Mouse (Mus musculus) stomach, postnatal 0 days (tissue): ENCODE measurements at regions not wholly inside any gene's neighbourhood (a gene's known extent, or its start where the extent isn't known, plus 50 kb on each side); places are given as distances from the start of the nearest gene placed in this dataset.

ENCODE experiments used
- ATAC-seq: fragments of 200-750 bp; cut with Nextera tagmentation; 2 replicates; pipeline ENCODE4 v1.8.0; 2017; ENCODE audit not compliant: low FRiP score, low TSS enrichment
- DNase-seq: peaks from one replicate; pipeline ENCODE4 v3.0.0-alpha.2; 2016; ENCODE audit warnings: low spot score
- H3K27ac ChIP-seq: fragments of 300-500 bp; sonication (generic); replicated peaks from 2 replicates; pipeline ENCODE4 v1.5.1; 2014; ENCODE audit warnings: mild to moderate bottlenecking, control low read depth
- H3K27me3 ChIP-seq: fragments of 300-500 bp; sonication (generic); 2 replicates; pipeline ENCODE4 v1.6.1; 2014; ENCODE audit warnings: low read length; ENCODE audit not compliant: control insufficient read depth, insufficient read depth
- H3K36me3 ChIP-seq: fragments of 300-500 bp; sonication (generic); 2 replicates; pipeline ENCODE4 v1.6.1; 2014; ENCODE audit warnings: low read length, mixed read lengths; ENCODE audit not compliant: control insufficient read depth, insufficient read depth
- H3K4me1 ChIP-seq: fragments of 300-500 bp; sonication (generic); replicated peaks from 2 replicates; pipeline ENCODE4 v1.6.1; 2014; ENCODE audit warnings: antibody characterized with exemption; ENCODE audit not compliant: control insufficient read depth, insufficient read depth
- H3K4me2 ChIP-seq: fragments of 300-500 bp; sonication (generic); replicated peaks from 2 replicates; pipeline ENCODE4 v1.6.1; 2014; ENCODE audit warnings: low read depth, mild to moderate bottlenecking, control low read depth, moderate library complexity
- H3K4me3 ChIP-seq: fragments of 300-500 bp; sonication (generic); 2 replicates; pipeline ENCODE4 v1.5.1; 2014; ENCODE audit warnings: low read depth, low read length, control low read depth
- H3K9ac ChIP-seq: fragments of 300-500 bp; sonication (generic); 2 replicates; pipeline ENCODE4 v1.6.1; 2014; ENCODE audit warnings: mild to moderate bottlenecking, low read length, control low read depth, mixed read lengths
- H3K9me3 ChIP-seq: fragments of 300-500 bp; sonication (generic); 2 replicates; pipeline ENCODE4 v1.6.1; 2016; ENCODE audit warnings: low read length; ENCODE audit not compliant: control insufficient read depth
- CTCF ChIP-seq: IDR thresholded peaks from 2 replicates; pipeline ENCODE4 v1.5.1; 2016; ENCODE audit warnings: antibody characterized with exemption, low read depth, mild to moderate bottlenecking, moderate library complexity
- EP300 ChIP-seq: optimal IDR thresholded peaks from 2 replicates; pipeline ENCODE3; 2016; ENCODE audit warnings: antibody characterized with exemption
- WGBS: fragments of 180-500 bp; shearing (Covaris S2); extraction: QIAGEN DNeasy Blood & Tissue Kit; methylation state at CpG from one replicate; pipeline ENCODE4 v1.1.7; 2014; 5-methylcytosine and 5-hydroxymethylcytosine counted together

DNA sequence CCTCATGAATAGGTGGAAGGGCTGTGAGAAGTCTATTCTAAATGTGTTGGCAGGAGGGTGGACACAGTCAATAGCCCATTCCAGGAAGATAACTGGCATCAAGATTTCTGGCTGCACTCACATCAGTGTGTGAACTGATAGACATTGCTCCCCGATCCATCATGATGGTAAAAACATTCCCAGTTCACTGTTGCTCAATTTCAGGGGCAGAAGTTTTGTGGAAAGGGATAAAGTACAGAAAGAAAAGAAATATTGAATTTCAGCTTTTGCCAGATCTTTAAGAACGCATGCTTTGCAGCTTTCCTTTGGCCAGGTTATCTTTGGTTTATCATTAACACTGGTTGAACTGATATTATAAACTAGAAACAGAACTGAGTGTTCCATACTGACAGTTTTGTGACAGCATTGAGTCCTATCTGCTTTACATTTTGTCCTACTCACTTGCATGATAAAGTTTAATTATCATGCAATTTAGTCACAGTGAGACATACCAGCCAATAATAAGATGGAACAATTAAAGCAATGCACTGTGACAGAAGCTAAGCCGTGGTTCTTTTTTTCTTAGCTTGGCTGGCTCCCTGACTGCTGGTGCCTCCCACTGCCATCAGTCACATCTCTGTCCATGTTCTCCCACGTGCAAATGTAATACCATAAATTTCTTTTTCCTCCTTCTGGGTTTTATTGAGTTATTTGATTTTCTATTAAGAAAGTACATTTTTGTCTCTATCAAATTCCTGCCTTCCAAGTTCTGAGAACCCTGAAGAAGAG is 302.1 kb downstream of the Etaa1 start:
- H3K27me3 ChIP-seq = no peaks in the 10 kb centered on the region

DNA sequence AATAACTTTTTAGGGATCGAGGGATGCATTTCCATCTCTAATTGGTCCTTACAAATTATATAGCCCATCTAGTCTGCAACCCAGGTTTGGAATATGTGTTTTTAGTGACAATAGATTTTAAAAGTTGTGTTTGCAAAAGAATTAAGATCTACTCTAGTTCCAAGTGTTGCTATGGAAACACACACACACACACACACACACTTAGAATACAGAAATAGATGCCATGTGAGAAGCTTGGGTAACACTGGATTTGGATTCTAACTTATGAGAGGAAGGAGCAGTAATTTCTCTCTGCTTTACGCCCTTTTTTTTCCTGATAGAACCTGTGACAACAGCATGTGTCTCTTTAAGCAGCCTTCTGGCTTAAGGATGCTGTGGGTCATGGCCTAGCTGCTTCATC is 297.8 kb downstream of the Etaa1 start:
- Histone ChIP-seq H3K9me3 (no peaks in the 10 kb centered on the region), H3K27ac (no peak overlapping the region), H3K9ac (no peak overlapping the region), H3K4me1 (no peaks in the 10 kb centered on the region), H3K4me2 (no peak overlapping the region), H3K27me3 (no peaks in the 10 kb centered on the region), H3K36me3 (no peaks in the 10 kb centered on the region), H3K4me3 (no peak overlapping the region)
- WGBS = 86% methylated on average over 2 of the region's 2 CpGs
- TF ChIP-seq CTCF = no peak
- TF ChIP-seq EP300 = no peak
- no peak for ATAC-seq
- no peak for DNase-seq

More for the DNA sequence above, 302.1 kb downstream of the Etaa1 start:
- DNase-seq (no peak), ATAC-seq (no peak)
- WGBS = 56% methylated on average over 4 of the region's 4 CpGs
- H3K4me1 ChIP-seq = no peaks in the 10 kb centered on the region
- no peaks in the 10 kb centered on the region for H3K36me3 ChIP-seq
- no peaks in the 10 kb centered on the region for H3K9me3 ChIP-seq
- TF ChIP-seq CTCF = no peak
- TF ChIP-seq EP300 = no peak
- H3K9ac ChIP-seq = no peak overlapping the region
- no peak overlapping the region for H3K27ac ChIP-seq
- no peak overlapping the region for H3K4me3 ChIP-seq
- H3K4me2 ChIP-seq = no peak overlapping the region

DNA sequence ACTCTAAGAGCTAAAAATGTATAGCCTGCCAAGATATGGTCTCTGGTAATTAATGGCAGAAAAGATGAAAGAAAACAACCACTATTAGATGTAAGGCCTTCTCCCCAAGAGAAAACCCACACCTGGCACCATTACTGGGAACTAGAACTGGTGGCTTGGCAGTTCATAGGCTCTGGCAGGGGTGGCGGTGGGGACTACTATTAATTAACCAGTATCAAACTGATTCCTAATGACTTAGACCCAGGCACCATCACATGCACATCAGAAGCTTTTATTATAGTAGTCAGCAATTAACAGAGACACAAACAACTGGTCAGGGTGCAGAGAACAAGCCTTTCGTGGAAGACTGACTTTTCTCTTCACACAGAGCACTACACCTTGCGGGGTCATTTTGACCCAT is 296.0 kb downstream of the Etaa1 start:
- DNase-seq (no peak), ATAC-seq (no peak)
- TF ChIP-seq EP300 (no peak), CTCF (no peak)
- Histone ChIP-seq H3K4me2 (no peak overlapping the region), H3K27ac (no peak overlapping the region), H3K9ac (no peak overlapping the region), H3K4me3 (no peak overlapping the region), H3K36me3 (no peaks in the 10 kb centered on the region), H3K4me1 (no peaks in the 10 kb centered on the region), H3K9me3 (no peaks in the 10 kb centered on the region), H3K27me3 (no peaks in the 10 kb centered on the region)
- 94% methylated on average over 3 of the region's 3 CpGs for WGBS

DNA sequence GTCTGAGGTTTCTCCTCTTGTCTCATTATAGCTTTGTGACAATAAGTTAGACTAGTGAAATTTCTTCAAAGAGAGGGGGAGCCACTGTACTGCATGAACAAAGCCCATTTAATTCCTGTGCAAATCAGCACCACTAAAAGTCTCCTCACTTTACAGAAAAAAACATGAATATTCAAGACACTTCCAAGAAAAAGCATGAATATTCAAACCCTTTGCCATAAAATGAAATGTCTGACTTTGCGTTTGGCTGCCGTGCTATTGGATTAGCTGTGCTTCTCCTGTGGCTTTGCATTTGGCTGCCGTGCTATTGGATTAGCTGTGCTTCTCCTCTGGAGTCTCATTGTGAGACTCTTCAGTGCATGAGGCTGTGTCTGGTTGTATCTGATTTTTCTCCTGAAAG is 295.4 kb downstream of the Etaa1 start:
- H3K36me3 ChIP-seq = no peaks in the 10 kb centered on the region
- H3K4me3 ChIP-seq = no peak overlapping the region
- no peak overlapping the region for H3K27ac ChIP-seq
- no peak overlapping the region for H3K9ac ChIP-seq
- H3K27me3 ChIP-seq = no peaks in the 10 kb centered on the region
- TF ChIP-seq EP300 (no peak), CTCF (no peak)
- no peaks in the 10 kb centered on the region for H3K4me1 ChIP-seq
- no peak overlapping the region for H3K4me2 ChIP-seq
- no peaks in the 10 kb centered on the region for H3K9me3 ChIP-seq
- 66% methylated on average over 3 of the region's 3 CpGs for WGBS
- ATAC-seq (no peak), DNase-seq (no peak)

DNA sequence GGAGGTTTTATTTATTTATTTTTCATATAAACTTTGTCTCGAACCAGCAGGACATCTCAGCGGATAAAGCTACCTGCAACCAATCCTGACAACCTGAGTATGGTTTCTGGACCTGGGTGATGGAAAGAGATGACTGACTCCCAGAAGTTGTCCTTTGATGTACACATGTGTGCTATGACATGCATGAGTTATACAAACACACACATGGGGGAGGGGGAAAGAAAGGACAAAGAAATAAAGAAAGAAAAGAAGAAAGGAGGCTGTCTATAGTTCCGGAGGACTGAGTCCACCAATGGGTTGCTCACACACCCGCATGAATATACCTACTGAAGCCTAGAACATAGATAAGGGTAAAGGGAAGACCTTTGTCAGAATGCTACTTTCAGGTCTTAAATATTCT is 295.0 kb downstream of the Etaa1 start:
- no peak overlapping the region for H3K9ac ChIP-seq
- no peak for ATAC-seq
- H3K36me3 ChIP-seq = no peaks in the 10 kb centered on the region
- TF ChIP-seq CTCF = no peak
- TF ChIP-seq EP300 = no peak
- H3K4me1 ChIP-seq = no peaks in the 10 kb centered on the region
- no peak overlapping the region for H3K27ac ChIP-seq
- no peak for DNase-seq
- H3K27me3 ChIP-seq = no peaks in the 10 kb centered on the region
- WGBS = 84% methylated on average over 4 of the region's 4 CpGs
- no peak overlapping the region for H3K4me2 ChIP-seq
- H3K9me3 ChIP-seq = no peaks in the 10 kb centered on the region
- H3K4me3 ChIP-seq = no peak overlapping the region

DNA sequence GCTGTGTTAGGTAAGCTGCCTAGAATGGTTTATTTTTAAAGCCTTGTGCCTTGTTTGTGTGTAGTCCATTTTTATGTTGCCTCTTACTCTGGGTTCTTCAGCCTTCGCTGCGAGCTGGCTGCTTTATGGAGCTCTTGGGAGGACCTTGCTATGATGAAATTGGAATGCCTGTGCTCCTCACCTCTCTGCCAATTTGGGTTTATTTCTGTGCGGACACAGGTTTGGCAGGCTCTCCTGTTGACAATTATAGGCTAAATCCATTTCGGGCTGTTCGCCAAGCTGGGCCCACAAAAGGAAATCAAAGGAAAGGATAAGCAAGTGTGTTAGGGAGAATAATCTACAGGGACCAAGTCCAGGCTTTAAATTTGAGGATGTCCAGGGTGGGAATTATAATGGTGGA is 289.8 kb downstream of the Etaa1 start:
- Histone ChIP-seq H3K9me3 (no peaks in the 10 kb centered on the region), H3K36me3 (no peaks in the 10 kb centered on the region), H3K4me2 (no peak overlapping the region), H3K4me3 (no peak overlapping the region), H3K4me1 (no peaks in the 10 kb centered on the region), H3K9ac (no peak overlapping the region), H3K27me3 (no peaks in the 10 kb centered on the region), H3K27ac (no peak overlapping the region)
- TF ChIP-seq EP300 = no peak
- no peak for TF ChIP-seq CTCF
- DNase-seq (no peak), ATAC-seq (peak; percentile 38; the same call in 1 of the 2 replicates)
- 42% methylated on average over 5 of the region's 5 CpGs for WGBS
